Mouse (Mus musculus) mesoderm, embryonic 11.5 days (tissue): ENCODE results near the gene Eef1a2.
"Not testable (repeated sequence)": the region's sequence is repeated elsewhere in the genome, so short reads cannot be mapped to it uniquely, and the experiment has no call there.

Experiments used
- DNase-seq: peaks from one replicate; pipeline ENCODE4 v3.0.0-alpha.2; 2012; ENCODE audit warnings: low read depth, low spot score

The Eef1a2 gene

DNA sequence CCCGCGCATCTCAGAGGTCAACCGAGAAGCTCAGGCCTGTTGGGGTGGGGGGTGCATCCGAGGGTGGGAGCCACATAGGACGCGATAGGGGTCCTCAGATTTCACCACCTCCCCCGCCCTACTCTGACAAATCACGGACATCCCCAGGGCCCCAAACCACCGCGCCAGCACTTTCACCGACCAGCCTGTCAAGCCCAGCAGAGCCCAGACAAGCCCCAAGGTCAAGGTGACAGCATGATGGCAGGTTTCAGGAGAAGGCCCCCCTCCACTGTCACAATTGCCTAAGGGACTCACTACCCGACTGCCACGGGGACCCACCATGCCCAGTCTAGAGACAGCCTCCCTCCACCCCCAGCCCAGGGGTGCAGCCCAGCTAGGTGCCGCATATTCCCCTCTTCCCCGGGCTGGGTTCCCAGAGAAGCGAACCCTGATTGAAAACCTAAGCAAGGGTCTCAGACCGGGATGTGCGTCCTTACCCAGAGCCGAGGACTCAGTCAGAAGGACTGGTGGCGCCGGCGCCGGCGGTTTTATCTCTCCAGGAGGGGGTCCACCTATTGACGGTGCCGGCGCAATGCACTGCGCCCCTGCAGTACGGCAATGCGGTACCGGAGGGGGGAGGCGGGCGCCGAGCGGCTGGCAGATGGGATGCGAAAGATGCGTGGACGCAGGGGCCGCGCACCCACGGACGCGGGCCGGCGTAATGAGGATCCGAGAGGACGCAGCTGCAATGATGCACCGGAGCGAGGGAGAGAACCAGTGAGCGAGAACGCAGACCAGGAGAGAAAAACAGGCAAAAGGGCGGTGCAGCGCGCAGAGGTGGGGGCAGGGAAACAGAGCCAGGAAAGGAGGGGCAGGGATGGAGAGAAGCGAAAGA, at the start of gene Eef1a2:
Gene Eef1a2 (minus strand): TSS at position 767 of the 874 bp plus-strand sequence.
- no peak for DNase-seq

DNA sequence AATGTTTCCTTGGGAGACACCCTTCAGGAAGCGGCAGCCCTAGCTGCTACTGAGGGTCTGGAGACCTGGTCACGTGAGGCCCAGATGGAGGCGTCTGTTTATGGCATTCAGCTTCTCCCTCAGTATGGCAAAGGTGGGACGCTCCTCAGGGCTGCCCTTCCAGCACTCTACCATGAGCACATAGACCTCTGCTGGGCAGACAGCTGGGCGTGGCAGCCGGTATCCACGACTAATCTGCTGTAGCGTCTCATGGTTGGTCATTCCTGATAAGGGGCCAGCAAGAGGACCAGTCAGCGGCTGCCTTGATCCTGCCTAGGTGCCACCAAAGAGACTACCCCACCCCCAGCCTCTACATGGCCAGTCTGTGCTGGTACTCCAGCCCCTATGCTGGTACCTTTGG, 49.3 kb upstream of the Eef1a2 start:
- no peak for DNase-seq

DNA sequence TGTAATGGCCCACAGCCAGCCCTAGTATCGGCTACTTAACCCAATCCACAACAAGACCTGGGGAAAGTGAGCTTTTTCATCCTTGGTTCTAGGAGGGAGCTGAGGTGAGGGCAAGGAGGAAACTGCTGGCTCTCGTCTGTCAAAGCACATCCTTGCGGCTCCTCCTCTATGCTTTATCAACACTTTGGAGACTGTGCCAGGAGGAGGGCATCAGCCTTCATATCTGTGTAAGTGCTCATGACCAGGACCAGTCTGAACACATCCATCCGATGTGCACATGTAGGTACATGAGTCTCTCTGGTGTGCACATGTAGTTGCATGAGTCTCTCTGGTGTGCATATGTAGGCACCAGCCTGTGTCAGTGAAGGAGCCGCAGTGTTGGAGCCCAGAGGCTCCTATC, 48.9 kb upstream of the Eef1a2 start:
- DNase-seq = no peak

DNA sequence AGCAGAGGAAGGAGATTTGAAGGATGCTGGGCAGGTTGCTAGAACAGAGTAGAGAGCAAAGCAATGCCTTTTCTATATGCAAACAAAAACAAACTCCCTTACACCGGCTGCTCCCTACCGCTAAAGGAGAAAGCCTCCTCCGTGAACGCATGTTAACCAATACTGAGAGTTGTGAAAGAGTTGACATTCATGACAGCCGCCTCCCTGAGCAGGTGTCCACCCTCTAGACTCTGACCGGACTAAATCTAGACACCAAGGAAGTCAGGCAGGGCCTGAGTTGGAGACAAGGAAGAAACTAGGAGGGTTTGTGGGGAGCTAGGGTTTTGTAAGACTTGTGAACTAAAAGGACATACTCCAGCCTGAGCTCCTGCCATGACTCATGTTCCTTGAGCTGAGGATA, 46.1 kb upstream of the Eef1a2 start:
- no peak for DNase-seq

DNA sequence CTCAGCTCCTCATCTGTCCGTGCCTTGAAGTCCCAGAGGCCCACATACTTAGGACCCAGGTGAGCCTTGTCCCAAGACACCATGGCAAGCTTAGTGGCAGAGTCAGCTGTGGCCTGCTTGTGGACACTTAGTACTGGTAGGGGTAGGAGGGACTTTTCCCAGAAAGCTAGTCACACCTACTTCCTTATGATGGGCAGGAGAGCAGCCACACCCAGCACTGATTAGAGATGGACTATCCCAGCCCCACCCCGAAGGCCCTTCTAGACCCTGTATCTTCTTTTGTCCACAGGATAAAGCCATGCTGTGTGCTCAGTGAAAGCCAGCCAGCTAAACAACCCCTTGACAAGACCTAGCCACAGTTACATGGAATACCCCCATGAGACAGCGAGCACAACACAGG, 45.6 kb upstream of the Eef1a2 start, which contains the start of gene Ptk6:
Gene Ptk6 (minus strand): TSS at position 368 of the 400 bp plus-strand sequence.
- no peak for DNase-seq

DNA sequence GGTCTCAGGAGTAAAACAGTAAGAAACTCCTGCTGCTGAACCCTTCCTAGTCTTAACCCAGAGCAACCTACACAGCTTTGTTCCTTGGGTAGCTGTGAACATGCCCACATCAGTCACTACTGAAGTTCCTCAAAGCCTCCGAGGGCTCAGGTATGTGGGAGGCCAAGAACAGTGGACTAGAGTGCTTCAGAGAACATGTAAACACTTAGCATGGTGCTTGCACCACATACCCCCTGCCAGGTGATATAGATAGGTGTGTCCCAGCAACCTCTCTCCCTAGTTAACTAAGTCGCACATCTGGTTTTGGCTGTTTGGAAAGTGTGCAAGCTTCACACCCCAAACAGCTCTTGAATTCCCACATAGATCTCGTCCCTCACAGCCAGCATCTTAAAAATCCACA, 44.8 kb upstream of the Eef1a2 start:
- no peak for DNase-seq

DNA sequence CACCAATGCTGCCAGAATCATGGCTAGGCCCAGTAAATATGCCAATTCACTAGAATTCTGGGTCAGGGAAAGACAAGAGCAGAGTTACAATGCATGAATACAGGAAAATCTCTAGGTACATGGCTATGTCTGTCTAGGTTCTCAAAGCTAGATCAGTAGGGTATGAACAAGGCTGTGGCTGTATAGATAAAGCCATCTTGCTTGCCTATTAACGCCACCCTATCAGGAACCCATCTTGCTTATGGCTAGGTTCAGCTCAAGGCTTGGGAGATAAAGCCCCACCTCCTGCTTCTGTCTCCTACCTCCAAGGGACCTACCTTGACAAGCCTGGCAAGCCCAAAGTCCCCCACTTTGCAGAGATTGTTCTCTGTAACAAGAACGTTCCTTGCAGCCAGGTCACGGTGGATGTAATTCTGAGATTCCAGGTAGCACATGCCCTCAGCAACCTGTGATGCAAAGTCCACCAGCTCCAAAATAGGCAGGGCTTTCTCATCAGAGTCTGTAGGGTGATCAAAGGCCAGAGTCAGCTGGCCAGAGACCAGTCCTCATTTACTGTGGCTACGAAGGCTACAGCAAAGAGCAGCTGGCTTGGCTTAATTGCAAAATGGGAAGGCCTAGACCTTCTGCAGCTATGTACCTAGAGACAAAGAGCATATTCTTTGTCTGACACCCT, 40.0 kb upstream of the Eef1a2 start:
- no peak for DNase-seq

DNA sequence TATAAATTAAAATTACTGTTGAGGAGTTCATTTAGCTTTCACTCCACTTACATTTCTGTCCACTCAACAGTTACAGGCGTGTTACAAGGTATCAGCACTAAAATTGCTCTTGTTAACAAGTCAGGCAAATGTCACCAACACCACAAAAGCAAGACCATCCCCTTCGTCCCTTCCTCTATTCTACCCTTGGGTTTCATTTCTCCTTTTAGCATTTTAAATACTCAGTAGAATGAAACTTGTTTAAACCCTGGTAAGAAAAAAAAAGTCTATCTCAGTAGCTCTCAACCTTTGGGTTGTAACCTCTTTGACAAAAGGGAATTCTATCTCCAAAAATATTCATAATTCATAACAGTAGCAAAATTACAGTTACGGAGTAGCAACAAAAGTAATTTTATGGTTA, 36.2 kb upstream of the Eef1a2 start:
- no peak for DNase-seq

DNA sequence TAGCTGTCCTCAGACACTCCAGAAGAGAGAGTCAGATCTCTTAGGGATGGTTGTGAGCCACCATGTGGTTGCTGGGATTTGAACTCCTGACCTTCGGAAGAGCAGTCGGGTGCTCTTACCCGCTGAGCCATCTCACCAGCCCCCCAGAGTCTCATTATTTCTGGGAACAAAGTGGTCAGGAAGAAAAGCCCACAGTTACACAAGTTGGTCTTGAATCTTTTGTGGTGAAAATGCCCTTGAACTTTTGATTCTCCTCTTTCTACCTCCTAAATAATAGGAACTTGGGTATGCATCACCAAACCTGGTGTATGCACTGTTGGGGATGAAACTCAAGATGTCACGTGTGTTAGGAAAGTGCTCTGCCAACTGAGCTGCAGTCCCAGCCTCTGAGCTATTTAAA, 35.1 kb upstream of the Eef1a2 start:
- no peak for DNase-seq

DNA sequence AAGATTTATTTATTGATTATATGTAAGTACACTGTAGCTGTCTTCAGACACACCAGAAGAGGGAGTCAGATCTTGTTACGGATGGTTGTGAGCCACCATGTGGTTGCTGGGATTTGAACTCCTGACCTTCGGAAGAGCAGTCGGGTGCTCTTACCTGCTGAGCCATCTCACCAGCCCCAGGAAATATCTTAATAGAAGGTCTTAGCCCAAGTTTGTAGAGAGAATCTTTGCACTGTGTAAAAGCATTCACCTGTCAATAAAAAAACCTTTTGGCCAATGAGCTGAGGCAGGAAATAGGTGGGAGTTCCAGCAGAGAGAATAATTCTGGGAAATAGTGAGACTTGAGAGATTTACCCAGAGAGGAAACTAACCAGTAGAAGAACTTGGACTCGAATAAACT, 34.6 kb upstream of the Eef1a2 start:
- not testable (repeated sequence) for DNase-seq

DNA sequence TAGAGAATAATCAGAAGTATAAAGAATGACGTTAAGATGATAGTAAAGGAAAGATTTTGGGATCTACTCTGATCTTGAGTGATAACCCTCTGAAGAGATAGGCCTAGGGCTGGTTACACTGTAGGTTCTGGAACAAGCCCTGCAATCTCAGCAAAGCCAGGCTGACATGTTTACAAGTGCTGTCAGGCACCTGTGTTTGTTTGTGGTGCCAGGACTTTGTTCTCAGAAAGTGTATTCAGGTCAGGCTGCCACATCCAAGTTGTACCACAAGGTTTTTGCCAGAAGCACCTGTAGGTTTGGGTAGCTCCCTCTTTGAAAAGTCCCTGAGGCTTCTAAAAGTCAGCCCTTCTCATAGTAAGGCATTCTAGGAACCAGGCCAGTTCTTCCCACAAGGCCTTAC, 32.5 kb upstream of the Eef1a2 start:
- no peak for DNase-seq

DNA sequence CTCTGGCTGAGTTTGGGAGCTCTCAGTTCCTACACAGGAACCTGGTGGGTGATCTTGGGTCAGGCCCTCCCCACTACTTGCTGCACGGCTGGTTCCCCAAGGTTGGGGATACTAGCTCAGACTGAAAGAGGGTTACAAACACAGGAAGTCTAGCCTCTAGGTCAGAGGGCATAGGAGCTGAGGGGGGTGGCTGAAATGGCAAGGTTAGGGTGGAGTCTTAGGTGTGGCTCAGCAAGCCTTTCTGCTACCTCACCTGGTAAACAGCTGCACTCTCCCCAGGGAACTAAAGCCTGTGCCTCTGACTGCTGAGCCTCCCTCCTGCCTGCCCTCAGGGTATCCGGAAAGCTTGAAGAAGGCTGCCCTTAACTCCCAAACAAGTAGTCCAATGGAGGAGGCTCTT, 31.9 kb upstream of the Eef1a2 start:
- no peak for DNase-seq

DNA sequence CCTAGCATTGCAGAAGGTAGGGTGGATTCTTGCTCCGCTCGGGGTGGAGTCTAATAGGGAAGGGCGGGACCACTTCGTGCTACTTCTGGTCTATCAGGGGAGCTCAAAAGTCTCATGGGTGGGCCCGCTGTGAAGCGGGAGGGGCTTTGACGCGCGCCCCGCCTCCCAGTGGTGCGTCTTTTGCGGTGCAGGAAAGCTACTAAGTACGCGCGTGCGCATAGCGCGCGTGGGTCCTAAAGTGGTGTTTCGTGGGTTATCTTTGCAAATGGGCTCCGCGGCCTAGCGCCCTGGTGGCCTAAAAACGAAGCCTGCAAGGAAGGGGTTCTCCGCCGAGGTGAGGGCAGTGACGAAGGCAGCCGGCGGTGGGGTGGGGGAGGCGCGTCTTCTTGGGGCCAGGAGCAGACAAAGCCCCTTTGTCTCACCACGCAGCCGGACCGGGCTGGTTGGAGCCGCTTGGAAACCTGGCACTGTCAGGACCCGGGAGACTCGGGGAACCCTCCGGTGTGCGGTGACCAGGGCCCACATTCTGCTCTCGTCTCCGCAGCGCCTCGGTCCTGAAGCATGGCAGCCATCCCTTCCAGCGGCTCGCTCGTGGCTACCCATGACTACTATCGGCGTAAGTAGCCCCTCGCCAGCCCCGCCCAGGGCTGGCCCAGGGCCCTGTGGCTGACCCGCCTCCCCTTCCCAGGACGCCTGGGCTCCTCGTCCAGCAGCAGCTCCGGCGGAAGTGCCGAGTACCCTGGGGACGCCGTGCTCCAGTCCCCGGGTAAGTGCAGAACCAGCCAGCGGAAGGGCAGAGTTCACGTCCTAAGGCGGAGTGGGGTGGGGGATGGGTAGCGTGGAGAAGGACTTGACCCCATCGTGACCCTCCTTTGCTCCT, 30.5 kb upstream of the Eef1a2 start, which contains the start of gene Ppdpf:
Gene Ppdpf (plus strand): TSS at position 127 of the 880 bp plus-strand sequence.
- peak; percentile 91 for DNase-seq

DNA sequence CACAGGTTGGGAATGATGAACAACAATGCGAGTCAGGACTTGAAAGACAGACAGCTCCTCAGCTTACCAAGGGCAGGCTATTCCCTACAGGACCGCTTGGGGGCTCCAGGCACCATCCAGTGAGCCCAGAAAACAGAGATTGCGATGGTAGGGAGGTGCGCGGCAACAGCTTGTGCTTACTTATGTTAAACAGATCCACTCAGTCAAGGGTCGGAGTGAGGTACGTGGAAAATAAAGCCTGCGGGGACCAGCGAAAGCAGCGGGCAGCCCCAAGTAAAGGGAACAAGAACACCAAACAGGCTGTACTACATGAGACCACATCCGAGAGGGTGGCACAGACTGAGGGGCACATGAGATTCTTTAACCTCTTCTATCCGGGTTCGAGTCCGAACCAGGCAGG, 29.8 kb upstream of the Eef1a2 start:
- DNase-seq = peak; percentile 92

DNA sequence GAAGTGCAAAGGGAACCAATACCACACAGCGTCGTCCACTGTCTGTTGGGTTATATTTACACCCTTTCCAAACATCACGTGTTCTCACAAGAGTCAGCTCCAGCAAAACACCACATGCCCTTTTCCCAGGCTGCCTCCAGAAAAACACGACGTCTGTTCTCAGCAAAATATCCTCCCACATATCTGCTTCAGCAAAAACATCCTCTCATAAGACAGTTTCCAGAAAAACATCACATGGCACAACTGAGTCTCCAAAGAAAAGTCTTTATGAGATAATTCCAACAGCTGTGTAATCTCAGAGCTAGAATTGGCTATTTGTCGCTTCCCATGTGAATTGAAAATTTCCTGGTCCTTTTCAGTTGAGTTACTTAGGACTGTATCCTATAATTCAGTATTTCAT, 24.1 kb upstream of the Eef1a2 start:
- DNase-seq = no peak

DNA sequence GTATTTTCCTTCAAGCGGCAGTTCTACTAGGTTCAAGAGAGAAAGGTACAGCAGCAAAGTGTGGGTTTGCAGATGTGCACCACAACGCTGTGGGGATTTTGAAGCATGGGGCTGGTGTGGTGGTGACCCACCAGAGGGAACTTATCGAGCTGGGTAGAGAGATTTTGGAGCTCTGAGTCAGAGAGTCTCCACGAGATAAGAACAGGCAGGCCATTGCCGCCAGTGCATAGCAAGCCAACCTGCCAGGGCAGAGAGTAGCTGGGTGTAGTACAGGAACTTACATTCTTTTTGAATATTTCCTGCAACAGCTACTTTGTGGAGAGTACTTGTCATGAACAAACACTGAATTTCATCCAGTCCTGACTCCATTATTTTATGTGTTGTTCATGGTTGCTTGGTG, 21.7 kb upstream of the Eef1a2 start:
- no peak for DNase-seq

DNA sequence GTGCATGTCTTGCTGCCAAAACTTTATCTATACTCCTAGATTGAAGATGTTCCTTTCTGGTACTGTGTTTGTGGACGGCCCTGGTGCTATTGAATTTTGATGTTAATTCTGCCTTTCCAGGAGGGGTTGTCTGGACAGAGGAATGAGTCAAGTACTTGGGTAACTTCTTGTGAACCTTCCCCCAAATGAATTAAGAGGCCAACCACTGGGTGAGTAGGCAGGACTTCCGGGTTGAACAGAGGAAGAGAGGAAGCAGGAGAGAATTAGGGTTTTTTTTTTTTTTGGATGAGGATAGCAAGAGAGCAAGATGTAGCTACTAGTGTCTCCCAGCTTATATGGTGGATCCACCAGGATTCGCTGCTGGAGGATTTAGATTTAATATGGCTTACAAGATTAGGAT, 21.2 kb upstream of the Eef1a2 start:
- no peak for DNase-seq

DNA sequence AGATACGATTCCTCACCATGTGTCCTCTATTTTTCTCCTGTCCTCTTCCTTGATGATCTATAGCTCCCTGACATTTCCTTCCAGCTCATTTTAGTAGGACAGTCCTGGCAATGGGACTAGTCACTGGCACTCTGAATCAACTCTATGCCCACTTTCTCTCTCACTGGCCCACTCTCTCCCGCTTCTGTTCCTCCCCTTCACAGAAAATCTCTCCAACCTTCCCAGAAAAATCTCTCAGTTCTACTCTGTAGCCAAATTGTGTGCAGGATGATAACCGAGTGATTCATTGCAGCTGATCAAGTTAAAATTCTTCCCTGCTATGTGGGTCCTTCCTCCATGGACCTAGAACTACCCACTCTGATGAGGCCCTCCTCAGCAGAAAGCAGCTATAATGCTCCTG, 17.8 kb upstream of the Eef1a2 start:
- DNase-seq = no peak

DNA sequence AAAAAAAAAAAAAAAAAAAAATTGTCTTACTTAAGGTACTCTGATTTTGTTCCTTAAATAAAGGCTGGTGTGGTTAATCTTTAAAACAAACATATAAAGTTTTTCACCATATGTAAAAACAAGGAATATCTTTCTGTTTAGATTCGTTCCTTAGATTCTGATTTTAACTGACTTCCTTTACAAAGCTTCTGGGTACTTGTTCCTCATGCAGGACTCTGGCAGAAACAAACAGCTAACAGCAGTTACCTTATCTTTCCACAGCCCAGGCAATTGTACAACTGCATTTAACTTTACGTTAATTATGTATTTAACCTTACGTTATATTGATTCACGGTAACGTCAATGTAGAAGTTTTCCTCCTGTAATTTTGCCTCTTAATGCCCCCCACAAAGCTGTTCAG, 9.7 kb upstream of the Eef1a2 start:
- no peak for DNase-seq

DNA sequence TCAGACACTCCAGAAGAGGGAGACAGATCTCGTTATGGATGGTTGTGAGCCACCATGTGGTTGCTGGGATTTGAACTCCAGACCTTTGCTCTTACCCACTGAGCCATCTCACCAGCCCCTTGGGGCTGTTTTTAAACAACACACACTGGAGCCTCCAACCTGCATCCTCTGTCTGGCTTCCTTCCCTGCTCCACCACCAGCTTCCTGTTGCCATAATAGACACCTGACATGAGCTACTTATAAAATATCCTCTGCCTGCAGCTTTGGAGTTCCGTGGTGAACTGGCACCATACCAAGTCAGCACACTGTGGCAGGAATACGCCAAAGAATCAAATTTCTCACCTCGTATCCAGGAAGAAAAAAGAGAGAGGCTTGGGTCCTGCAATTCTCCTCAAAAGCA, 4.0 kb upstream of the Eef1a2 start:
- DNase-seq = no peak

DNA sequence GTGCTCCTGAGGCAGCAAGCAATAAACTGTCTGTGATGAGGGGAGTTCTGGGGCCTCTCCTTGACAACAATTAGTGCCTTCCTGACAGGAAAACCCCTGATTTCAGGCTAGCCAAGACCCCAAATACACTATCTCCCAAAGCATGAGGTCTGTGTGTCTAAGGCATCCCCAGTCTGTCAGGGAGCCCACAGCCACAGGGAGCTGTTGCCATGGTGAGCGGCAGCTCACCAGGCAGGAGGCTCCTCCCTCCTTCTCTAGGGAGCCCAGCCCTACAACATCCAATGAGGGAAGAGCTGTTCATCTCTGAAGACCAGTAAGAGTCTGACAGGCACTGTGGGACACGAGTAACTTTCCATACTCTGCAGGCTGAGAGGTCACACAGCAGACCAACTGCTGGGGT, 3.0 kb upstream of the Eef1a2 start:
- peak; percentile 66 for DNase-seq

DNA sequence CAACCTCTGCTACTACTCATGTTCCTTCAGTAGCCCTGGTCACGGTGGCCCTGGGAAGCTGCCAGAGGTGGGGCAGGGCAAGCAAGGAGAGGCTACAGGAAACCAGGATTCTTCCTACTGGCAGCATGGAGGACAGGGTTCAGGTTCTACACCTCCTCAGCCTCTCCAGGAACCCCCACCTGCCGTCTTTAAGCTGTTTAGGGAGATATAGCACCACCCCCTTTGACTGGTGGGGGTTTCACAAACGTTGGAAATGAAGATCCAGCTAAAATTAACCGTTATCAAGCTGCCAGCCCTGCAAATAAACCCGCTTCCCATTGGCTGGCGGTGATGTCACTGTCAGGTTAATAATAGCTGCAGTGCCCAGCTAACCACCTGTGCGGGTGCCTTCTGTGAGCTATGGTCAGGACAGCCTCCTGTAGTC, 2.3 kb upstream of the Eef1a2 start:
- DNase-seq = no peak
